Mouse (Mus musculus) CH12.LX (cell line): ENCODE results near the gene Pak1.

Experiments
- BHLHE40 ChIP-seq: IDR thresholded peaks from 2 replicates; pipeline ENCODE4 v1.6.1; 2011; ENCODE audit warnings: mild to moderate bottlenecking, low read depth, low read length, improper control_type of control experiment
- CTCF ChIP-seq, 2 experiments: IDR thresholded peaks in 1 of 2; conservative IDR thresholded peaks in 1 of 2; 2 replicates each; pipeline ENCODE4 v1.5.1; 2011 to 2012; ENCODE audit warnings: low read depth in 2 of 2, low read length in 2 of 2, improper control_type of control experiment in 1 of 2, inconsistent platforms in 1 of 2, mild to moderate bottlenecking in 1 of 2, moderate library complexity in 1 of 2
- E2F4 ChIP-seq: IDR thresholded peaks from 2 replicates; pipeline ENCODE4 v1.6.1; 2011; ENCODE audit warnings: low read depth, low read length, improper control_type of control experiment; ENCODE audit not compliant: insufficient replicate concordance
- MAFK ChIP-seq: IDR thresholded peaks from 2 replicates; pipeline ENCODE4 v1.6.1; 2011; ENCODE audit warnings: low read length, improper control_type of control experiment; ENCODE audit not compliant: insufficient replicate concordance
- MAZ ChIP-seq: IDR thresholded peaks from 2 replicates; pipeline ENCODE4 v1.6.1; 2012; ENCODE audit warnings: low read depth, mild to moderate bottlenecking, inconsistent platforms, low read length, improper control_type of control experiment, moderate library complexity
- MXI1 ChIP-seq: IDR thresholded peaks from 2 replicates; pipeline ENCODE4 v1.6.1; 2011; ENCODE audit warnings: mild to moderate bottlenecking, low read depth, low read length, improper control_type of control experiment
- POLR2AphosphoS2 ChIP-seq: IDR thresholded peaks from 2 replicates; pipeline ENCODE4 v1.6.1; 2011; ENCODE audit warnings: low read depth, low read length, improper control_type of control experiment
- TCF12 ChIP-seq: IDR thresholded peaks from 2 replicates; pipeline ENCODE4 v1.6.1; 2014; ENCODE audit warnings: low read depth, mild to moderate bottlenecking, inconsistent platforms, low read length, improper control_type of control experiment
- USF1 ChIP-seq: IDR thresholded peaks from 2 replicates; pipeline ENCODE4 v1.6.1; 2014; ENCODE audit warnings: low read depth, mild to moderate bottlenecking, inconsistent platforms, low read length, improper control_type of control experiment

DNA sequence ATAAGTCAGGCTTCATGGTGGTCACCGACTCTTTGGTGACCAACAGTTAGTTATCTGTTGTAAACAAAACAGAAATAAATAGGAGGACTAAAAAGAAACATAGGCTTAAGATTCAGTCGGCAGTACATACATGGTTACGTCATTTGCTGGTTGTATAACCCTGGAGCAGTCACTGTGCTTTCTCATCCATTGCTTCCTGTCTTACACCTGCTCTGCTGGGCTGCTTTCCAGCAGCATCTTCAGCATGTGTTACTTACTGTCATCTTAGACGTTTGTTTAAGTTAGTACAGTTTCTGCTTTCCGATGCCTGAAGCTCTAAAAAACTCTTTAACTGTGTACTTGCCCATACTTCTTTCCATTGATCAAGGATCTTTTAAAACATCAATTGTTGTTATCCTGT is 53.0 kb downstream of the Pak1 start:
- no peak for TF ChIP-seq USF1
- TF ChIP-seq MXI1, result no peak
- no peak for TF ChIP-seq CTCF (conservative IDR thresholded peaks at IDR 0.05 in 1 of 2, IDR thresholded peaks at IDR 0.05 in 1 of 2; ENCODE audit: low read depth in 2 of 2, low read length in 2 of 2)
- no peak for TF ChIP-seq E2F4
- TF ChIP-seq MAFK, result no peak
- TF ChIP-seq MAZ, result no peak
- no peak for TF ChIP-seq TCF12
- no peak for TF ChIP-seq BHLHE40
- no peak for TF ChIP-seq POLR2AphosphoS2
